Mouse (Mus musculus) T-helper 2 cell (primary cell): Measurements from ENCODE around the gene Cfap97d2.

Source experiments
- in situ Hi-C: fragments of 300-600 bp; cut with MboI, MseI; formaldehyde crosslinking; loops from one replicate; pipeline ENCODE4 v1.15.1; 2025; ENCODE audit warnings: high pct_unique_total_duplicates

Gene Cfap97d2

DNA sequence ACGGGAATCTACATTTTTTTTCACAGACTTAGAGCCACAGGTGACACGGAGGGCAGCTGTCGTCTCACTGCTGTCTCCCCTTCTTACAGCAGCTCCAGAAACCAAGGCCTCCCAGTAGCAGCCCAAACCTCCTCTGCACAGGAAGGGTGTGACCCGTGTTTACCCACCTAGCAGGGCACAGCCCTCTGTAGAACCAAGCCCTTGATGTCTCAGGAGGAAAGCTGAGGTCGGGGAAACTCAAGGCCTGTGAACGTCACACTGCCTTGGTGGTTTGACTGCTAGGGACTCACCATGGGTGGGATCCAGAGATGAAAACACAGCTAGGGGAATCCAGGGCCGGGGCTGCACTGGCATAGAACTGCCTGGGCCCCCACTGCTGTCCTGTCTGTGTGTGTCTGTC lies 19.3 kb upstream of the Cfap97d2 start:
- in situ Hi-C loops, result no loop called here

DNA sequence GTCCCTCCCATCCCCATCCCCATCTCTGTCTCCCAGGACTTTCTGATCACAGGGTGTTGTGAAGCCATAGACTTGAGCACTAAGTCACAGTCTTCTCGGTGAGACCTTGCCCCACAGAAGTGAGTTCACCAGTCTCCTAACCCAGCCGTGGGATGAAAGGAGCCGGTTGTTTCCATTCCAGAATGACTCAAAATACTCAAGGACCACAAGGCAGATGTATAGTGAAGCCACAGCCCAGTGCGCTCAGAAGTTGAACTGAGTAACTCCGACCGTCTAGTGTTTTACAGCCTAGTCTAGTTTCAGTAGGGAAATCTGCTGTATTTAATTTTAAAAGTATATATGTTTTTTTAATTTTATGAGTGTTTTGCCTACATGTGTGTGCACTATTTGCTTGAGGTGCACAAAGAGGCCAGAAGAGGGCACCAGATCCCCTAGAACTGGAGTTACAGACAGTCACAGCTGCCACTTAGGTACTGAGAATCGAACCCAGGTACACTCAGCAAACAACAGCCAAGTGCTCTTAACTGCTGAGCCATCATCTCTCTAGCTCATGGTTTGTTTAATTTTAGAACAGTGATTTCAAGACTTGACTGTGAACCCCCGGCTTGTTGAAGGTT lies 18.5 kb upstream of the Cfap97d2 start:
- in situ Hi-C loops, result no loop called here

DNA sequence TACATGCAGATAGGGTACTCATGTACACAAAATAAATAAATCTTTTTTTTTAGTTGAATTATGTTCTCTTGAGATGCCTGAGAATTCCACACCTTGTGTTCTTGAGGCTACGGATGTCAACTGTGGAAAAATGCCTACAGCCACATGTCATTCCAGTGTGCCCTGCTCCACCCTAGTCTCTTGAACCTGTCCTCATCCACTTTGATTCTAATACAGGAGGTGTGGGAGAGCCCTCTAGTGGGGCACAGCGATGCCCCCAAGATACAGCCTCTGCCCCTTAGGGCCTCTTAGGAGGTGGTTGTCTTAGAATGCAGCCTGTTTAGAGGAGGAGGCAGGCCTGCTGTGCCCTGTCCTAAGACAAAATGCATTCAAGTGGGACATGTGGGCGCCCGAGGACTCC lies 17.7 kb upstream of the Cfap97d2 start:
- in situ Hi-C loops, result no loop called here

DNA sequence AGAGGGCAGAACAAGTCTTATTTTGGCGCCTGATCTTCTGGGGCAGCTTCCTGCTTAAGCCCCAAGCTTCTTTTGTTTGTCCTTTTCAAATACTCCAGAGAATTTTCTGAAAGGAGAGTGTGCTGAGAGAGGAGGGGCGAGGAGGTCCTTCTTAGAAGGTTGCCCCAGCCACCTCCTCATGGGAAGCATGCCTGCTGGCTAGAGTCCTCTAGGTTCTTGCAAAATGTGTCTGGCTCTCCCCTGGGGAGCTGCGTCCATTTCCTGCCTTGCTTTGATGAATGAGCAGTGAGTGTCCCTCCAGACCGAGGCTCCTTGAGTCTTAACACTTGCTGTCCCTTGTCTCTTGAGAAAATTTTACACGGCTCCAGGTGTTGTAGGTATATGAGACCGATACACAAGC lies 17.2 kb upstream of the Cfap97d2 start:
- in situ Hi-C loops, result no loop called here

DNA sequence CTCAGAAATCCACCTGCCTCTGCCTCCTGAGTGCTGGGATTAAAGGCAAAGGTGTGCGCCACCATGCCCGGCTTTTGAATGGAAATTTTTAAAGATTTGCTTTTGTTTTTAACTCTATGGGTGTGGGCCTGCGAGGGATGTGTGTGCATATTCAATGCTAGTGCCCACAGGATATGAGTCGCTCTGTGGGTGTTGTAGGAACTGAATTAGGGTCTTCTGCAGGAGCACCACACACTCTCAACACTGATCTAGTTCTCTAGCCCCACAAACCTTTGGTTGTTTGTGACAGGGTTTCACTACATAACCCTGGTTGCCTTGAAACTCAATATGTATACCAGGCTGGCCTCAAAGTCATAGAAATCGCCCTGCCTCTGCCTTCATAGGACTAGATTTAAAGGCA lies 16.4 kb upstream of the Cfap97d2 start:
- in situ Hi-C loops, result no loop called here

DNA sequence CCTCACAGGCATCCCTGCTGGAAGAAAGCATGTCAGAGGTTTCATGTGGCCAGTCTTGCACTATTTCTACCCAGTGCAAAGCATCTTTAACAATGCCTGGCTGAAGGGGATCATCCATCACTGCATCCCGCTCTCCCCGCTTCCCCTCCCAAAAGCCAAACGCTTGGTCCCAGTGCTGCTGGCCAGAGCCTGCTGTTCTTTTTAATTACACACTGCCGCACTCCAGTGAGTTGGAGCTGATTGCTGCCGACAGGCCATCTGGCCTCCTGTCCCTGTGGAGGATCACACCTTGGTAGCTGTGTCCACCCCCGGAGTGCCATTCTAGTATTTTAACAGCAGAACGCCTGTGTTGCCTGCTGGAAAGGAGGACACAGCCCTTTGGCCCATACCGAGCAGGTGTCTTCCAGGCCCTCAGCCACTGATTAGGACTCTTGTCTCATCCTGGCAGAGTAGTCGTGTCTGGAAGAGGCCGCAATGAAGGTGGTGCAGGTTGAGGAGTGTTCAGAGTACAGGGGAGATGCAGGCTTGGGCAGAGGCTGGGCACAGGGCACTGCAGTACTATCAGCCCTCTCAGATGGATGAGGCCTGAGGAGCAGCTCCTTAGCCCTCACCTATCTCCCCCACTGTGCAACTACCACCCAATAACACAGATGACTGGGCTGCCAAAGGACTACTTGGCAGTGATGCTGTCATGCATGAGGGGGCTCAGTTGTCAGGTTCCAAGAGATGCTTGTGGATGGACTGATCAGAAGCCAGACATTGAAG lies 13.2 kb upstream of the Cfap97d2 start:
- in situ Hi-C loops, result loop anchor here (5.0 kb wide), 1 partner anchor 55 kb away; no protein-coding TSS in a partner anchor

DNA sequence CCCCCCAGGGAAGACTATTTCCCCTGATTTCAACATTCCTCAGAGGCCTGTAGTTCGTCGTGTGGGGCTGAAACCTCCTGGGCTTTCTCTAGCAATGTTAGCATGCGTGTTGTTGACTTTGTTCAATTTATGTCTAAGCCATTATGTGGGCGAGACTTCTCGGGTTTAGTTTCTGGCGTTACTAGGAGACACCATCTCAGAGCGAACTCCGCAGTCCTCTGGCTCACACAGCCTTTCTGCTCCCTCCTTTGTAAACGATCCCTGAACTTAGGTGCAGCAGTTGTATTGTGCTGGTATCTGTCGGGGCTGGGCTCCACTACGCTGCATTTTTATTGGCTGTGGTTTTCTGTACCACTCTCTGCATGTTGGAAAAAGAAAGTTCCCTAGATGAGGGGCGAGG lies 11.0 kb upstream of the Cfap97d2 start:
- in situ Hi-C loops, result loop anchor here (5.0 kb wide), 1 partner anchor 53 kb away; no protein-coding TSS in a partner anchor

DNA sequence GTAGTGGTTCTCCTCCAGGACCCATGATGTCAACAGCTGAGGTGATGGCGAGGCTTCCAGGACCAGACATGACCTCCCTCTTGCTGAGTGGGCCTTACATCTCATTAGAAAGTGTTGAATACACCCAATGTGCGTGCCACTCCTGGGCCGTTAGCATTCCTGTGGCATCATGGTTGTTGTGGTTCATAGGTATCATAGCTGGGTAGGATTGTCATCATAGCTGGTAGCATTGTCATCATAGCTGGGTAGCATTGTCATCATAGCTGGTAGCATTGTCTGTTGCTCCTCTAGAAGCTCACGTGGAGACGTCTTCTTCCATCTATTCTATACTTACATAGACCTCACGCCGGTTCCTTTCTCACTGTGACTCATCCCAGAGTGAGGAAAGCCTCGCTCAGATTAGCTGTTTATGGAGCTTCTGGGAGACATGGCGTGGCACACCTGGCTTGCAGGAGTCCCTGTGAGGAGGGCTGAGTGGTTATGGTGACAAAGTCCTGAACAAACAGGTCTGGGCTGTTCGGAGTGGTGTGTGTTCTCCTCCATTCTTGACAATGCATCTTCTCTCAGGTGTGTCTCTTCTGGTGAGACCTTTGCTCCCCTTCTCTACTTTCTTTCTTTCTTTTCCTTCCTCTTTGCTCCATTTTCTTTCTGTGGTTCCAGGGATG lies 10.4 kb upstream of the Cfap97d2 start:
- in situ Hi-C loops, result no loop called here

DNA sequence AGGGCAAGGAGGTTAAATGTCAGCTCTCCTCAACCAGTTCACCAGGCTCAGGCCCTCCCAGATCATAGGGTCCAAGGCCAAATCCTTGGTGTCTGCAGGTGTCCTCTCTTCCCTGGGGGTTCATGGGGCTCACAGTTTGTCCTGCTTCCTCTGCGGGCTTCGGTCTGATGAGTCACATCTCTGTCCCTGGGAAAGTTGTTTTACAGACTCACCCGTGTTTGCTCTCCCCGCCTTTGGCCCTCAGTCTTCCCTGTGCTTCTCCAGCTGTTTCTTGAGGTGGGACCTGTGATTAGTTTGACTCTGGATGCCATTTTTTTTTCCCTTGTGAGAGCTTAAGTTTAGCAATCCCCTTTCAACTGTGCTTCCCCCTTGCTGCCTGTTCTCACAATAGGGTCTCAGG lies 9.5 kb upstream of the Cfap97d2 start:
- in situ Hi-C loops, result no loop called here

DNA sequence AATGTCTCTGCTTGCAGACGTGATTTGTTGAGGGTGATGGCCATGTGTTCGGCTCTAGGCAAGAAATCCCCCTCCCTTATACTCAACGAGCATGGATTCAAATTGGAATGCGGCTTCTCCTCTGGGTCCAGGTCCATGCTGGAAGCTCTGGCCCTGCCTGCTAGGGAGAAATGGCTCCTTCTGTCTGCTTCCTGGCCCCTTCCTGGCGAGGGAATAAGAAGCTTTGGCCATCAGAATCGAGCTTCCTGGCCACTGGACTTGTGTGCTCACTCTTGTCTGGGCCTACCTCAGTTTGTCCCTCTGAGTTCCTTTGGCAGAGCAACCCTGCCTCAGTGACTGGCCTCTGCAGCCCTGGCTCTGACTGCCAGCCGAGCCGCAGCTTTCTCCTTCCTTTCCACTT lies 8.5 kb upstream of the Cfap97d2 start:
- in situ Hi-C loops, result no loop called here

DNA sequence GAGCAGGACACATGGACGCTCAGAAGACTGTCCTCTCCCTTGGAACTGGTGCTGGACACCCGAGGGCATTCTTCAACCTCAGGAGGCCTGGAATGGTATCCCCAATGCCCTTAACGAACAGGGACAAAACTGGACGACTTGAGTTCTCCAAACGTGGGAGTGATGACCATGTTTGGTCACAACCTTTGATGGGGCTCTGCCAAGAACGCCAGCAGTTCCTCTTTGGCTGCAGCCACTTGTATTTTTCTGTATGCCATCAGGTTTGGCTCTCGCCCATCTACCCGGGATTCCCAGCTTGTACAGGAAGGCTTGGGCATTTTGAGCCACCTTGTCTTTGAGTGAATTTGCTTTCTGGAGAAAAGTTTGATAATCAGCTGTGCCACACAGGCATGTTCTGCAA lies 8.0 kb upstream of the Cfap97d2 start:
- in situ Hi-C loops, result no loop called here

DNA sequence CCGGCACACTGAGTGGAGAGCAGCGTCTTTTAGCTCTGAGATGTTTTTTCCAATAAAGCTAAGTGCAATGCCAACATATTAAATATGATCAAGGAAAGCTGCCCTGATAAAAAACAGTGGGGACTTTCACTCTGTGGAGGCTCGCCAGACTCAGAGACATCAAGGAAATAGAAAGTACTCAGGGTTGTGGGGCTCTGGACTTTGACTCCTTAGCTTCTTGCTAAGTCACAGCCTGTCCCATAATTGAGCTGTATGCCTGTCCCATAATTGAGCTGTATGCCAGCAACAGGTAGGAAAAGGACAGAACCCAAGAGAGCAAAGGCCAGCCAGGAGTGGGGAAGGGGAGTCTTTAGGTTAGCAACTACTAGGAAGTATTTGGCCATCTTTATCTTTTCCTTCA lies 7.4 kb upstream of the Cfap97d2 start:
- in situ Hi-C loops, result no loop called here

DNA sequence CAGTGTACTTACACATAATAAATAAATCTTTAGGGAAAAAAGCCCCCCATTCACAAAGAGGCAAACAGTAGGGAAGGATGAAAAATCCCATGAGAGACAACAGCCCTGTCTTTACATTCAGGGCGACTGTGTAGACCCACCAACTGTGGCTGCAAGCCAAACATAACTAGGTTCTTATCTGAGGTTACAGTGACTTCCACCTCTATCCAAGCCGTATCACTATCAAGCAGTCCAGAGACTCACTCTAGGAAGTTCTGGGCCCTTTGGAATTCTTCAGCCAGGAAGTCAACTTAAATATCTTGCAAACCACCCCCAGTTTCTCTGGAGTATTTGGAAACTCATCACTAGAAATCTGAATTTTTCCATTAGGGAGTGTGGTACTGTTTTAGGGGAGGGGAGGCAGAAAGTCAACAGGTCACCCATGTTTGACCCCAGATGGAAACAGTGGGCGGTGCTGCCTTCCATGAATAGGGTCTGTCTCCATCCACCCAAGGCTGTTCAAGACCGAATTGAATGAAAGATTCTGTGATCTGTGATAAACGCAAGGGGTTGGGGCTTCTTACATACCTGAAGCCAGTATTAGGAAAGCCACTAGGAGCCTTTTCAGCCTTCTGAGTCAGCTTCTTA lies 6.3 kb upstream of the Cfap97d2 start:
- in situ Hi-C loops, result no loop called here

DNA sequence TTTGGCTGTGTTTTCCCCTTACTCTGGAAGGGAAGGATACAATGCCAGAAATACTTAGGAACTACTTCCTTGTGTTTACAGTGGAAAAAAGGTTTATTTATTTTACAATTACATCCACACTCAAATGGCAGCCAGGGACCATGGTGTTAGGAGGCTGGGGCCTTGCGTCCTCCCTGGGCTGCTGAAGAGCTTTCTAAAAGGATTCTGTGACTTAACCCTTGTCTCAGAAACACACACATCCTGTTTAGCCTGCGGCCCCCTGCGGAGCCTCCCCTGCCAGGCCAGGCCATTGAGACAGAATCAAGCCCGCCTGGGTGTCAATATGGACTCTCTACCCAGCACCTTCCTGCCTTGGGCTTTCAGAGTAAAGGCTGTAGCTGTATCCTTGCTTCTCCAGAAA lies 2.9 kb upstream of the Cfap97d2 start:
- in situ Hi-C loops, result no loop called here

DNA sequence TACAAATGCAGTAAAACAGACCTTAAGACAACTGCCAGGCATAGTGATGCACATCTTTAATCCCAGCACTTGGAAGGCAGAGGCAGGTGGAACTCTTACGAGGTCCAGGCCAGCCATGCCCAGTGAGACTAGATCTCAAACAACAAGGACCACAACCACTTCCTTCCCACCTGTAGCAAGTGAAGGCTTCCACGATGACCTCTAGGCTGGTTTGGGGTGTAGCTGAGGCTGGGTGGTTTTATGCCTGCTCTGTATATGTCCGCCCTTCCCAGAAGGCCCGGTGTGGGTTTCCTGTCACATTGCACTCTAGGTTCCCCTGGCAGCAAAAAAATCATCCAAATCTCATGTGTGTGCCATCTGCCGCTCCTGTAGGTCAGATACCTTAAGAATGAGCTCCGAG lies 1.9 kb upstream of the Cfap97d2 start:
- in situ Hi-C loops, result no loop called here

DNA sequence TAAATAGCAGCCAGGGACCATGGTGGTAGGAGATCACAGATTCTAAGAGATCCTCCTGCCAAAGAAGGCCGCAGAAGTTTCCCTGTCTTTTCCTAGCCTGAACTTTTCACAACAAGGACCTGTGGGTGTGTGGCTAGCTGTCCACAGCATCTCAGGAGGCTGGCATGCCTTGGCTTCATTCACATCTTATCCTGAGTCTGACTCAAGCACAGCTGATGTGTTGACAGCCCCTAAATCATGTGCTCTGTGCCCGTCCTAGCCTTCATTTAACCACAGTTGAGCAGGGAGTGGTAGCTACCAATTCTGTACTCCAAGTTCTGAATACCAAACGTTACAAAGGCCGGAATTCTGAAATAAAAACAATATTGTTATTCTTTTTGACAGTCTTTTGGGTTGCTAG lies 1.4 kb upstream of the Cfap97d2 start:
- in situ Hi-C loops, result no loop called here

DNA sequence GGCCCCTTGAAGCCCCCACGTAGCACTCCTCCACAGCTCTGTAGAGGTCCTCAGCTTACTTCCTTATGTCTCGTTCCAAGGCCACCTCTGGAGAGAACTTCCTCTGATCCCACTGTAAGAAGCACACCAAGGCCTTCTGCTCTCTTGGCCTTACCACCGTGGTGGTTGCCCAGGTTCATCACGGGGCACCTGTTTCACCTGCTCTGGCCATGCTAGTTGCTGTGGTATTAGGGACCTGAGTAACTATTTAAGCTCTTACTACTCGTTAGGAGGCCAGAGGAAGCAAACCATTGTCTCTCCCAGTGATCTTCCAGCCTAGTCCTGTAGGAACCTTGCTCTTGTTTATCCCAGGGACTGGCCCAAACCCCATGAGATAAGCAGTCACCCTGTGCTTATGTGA lies 1.2 kb downstream of the Cfap97d2 start:
- in situ Hi-C loops, result no loop called here

DNA sequence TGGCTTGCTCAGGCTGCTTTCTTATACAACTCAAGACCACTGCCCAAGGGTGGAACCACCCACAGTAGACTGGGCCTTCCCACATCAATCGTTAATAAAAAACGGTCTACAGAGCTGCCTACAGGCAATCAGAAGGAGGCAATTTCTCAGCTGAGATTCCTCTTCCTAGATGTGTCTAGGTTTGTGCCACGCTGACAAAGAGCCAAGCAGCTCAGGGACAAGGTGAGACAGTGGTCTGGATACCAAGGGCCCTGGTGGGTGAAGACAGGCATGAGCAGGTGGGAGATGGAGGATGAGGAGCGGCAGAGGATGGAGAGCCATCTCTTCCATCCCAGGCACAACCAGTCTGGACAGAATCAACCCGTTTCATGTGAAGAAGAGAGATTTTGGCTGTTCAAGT lies 2.8 kb downstream of the Cfap97d2 start:
- in situ Hi-C loops, result no loop called here

DNA sequence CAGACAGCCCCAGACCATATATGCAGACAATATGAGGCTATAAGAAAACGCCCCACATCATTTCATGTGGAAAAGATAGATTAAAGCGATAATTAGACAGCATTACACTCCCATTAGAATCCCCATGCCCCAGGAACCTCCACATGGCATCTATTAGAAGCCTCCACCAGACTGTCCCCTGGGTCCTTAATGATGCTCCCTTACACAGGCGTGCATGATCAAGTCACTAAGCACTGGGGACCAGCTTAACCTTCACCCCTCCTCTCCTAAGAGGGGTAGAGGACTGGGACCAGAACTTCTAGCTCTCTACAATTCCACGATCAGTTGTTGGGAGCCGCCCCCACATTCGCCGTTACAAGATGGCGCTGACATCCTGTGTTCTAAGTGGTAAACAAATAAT lies 13.3 kb downstream of the Cfap97d2 start:
- in situ Hi-C loops, result no loop called here

DNA sequence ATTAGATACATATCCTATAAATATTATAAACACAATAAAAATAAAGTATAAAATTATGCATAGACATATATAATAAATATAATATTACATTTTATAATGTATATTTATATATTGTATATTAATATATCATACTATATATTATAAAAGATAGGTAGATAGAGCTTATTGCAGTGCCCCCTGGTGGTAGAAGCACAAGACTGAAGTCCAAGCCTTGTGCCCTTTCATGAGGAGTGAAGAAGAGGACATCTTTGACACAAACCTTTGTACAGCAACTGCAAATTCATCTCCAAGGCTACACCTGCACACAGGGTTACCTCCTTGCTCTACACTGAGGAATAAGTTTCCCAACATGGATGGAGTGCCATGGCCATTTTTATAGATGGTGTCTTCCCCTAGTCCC lies 20.0 kb downstream of the Cfap97d2 start:
- in situ Hi-C loops, result no loop called here

DNA sequence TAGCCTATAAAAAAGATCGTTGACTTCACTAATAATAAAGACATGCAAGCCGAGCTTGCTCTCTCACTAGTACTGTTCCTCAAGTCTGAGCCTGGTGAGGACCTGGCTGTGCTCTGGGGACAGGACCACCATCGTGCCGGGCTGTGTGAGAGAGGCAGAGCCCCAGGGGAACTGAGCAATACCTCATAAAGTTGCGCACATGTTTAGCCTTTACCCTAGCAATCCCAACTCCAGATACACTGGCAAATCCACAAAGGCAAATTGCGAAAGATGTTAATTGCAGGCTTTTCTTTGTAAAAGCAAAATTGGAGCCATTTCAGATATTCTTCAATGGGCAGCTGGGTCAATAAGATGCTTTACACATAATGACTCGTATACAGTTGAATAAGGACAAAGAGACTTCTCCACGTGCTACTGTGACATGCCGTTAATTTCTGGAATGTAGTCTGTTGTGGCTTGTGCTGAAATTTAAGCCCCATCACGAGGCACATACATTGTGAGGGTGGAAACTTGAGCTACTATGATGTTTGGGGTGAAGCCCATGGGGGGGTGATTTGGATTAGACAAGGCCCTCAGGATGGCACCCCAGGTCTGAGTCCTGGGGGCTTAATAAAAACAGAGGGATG lies 21.9 kb downstream of the Cfap97d2 start:
- in situ Hi-C loops, result no loop called here

DNA sequence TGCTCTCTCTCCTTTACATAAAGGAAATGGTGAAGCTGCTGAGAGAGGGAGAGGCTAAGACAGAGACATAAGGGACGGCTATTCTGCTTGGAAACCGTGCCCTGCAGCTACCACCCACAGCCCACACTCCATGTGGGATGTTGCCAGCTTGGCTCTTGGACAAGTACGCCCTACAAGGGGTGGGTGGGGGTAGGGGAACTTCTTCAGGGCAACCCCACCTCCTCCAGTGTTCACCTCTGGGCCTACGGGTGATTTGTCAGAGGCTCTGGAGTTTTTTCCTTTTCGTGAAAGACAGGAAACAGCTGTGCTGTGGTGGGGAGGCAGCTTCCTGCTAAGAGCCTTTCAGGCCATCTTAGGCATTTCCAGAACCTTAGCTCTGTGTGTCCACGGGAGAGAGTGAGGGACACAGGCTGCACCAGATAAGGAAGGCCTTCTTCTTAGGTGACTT lies 34.7 kb downstream of the Cfap97d2 start:
- in situ Hi-C loops, result loop anchor here (10.0 kb wide), 1 partner anchor 286 kb away; no protein-coding TSS in a partner anchor
